ENCODE assay signal across 8 mouse cellular contexts in the genomic region with DNA sequence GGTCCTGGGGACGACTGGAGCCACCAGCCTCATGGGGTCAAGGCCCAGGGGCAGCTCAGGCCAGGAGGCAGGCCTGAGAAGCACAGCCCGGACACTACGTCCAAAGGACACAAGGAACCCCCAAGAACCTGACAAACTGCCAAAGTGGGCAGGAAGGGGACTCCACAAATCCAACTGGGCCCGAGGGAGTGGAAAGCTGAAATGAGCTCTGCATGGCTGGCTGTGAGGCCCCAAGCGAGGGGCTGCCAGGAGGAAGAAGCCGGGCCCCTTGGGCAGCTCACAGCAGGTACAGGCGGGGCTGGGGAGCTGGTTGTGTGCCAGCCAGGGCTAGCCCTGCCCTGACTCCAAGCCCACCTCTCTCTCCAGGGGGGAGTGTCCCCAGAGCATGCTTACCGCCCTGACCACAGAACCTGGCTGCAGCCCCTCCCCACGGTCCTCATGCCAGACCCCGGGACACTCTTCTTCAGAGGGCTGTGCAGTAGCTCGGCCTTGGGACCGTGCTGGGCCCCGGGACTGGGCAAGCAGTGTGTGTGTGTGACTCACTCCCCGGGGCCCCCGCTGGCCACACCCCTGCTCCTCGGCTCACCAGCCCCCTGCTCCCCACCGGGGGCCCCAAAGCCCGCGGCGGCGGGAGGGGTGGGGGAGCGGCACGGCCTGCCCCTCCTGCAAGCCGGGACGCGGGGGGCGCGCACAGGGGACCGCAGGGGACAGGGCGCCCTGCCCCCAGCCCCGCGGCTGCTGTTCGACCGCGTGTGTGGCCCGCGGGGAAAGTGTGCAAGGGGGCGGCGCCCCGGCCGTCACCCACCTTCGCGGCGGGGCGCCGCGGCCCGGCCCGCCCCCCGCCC. TPM values are rescaled to one million over a fixed set of nuclear protein-coding genes. Genes with fewer than 3 reads are reported as not detected.
A peak's percentile ranks its signal among the peaks of the same experiment; 100 is the strongest.
DNase-seq lines count a peak whose midpoint lies in the region; ATAC-seq and TF ChIP-seq lines count a peak whose summit lies in the region.

No protein-coding gene starts in this region.

- no peaks in the 10 kb centered on the region for H3K79me2 ChIP-seq in heart, adult 2 months (replicated peaks; ENCODE audit: control insufficient read depth, insufficient read depth, low read length)

- no peaks in the 10 kb centered on the region for H3K36me3 ChIP-seq in heart, adult 2 months (ENCODE audit: control insufficient read depth, insufficient read depth, low read length)
- no peaks in the 10 kb centered on the region for H3K36me3 ChIP-seq in lung, postnatal 0 days (ENCODE audit: insufficient read depth, low read length)

- peaks cover 2% of the 10 kb centered on the region; the same call in 1 of the 2 replicates for H3K4me1 ChIP-seq in heart, adult 2 months (ENCODE audit: control insufficient read depth, insufficient read depth, low read length)
- peaks cover 15% of the 10 kb centered on the region for H3K4me1 ChIP-seq in lung, postnatal 0 days (ENCODE audit: insufficient read depth, low read depth, low read length)

- intact Hi-C loops in heart, postnatal 25 days (cut with DNase I) = no loop called here
- intact Hi-C loops in heart, adult 2 months (cut with DNase I) = no loop called here

- peak; percentile 84 for ATAC-seq in lung, postnatal 0 days

- no peaks in the 10 kb centered on the region for H3K27me3 ChIP-seq in heart, adult 2 months (ENCODE audit: control insufficient read depth, insufficient read depth, low read length)
- H3K27me3 ChIP-seq in lung, postnatal 0 days (replicated peaks; ENCODE audit: insufficient read depth, low read length) = no peaks in the 10 kb centered on the region

- H3K9me3 ChIP-seq in lung, postnatal 0 days (ENCODE audit: low read length) = no peaks in the 10 kb centered on the region

- H3K27ac ChIP-seq in heart, adult 2 months = peak overlapping the region; percentile 15; the same call in 1 of the 2 replicates
- peak overlapping the region; percentile 77 for H3K27ac ChIP-seq in lung, postnatal 0 days (ENCODE audit: low read length)

- H3K4me3 ChIP-seq in heart, adult 2 months = peak overlapping the region; percentile 41
- H3K4me3 ChIP-seq in lung, postnatal 0 days (ENCODE audit: low read depth, low read length) = peak overlapping the region; percentile 60

- no peak for TF ChIP-seq CTCF in heart, adult 2 months (IDR thresholded peaks at IDR 0.05)
- no peak for TF ChIP-seq CTCF in lung, postnatal 0 days (IDR thresholded peaks at IDR 0.05)

- H3K9ac ChIP-seq in heart, adult 2 months (ENCODE audit: low read depth, low read length) = peak overlapping the region; percentile 64
- peak overlapping the region; percentile 34 for H3K9ac ChIP-seq in lung, postnatal 0 days (replicated peaks; ENCODE audit: low read depth)

- H3K4me2 ChIP-seq in lung, postnatal 0 days (replicated peaks; ENCODE audit: low read depth, low read length) = peak overlapping the region; percentile 99

- no peak for TF ChIP-seq EP300 in heart, adult 2 months (IDR thresholded peaks at IDR 0.05; ENCODE audit: insufficient read depth, low read depth, low read length)
- no peak for TF ChIP-seq EP300 in lung, postnatal 0 days (IDR thresholded peaks at IDR 0.05)

- WGBS in heart, adult 2 months = 10% methylated on average over 50 of the region's 50 CpGs
- 2% methylated on average over 22 of the region's 50 CpGs for WGBS in lung, postnatal 0 days

- TF ChIP-seq POLR2A in heart, adult 2 months (IDR thresholded peaks at IDR 0.05; ENCODE audit: insufficient read depth, low read depth, low read length) = no peak

- DNase-seq in heart, adult 18-20 months = peak; percentile 42 to 47
- DNase-seq in heart, postnatal 25 days (ENCODE audit: low spot score) = no peak
- peak; percentile 90 to 92 for DNase-seq in adrenal gland, postnatal 36 days
- peak in 1 of 2 experiments; percentile 56 for DNase-seq in heart, adult 2 months
- peak; percentile 60 for DNase-seq in kidney, adult 9 months
- peak; percentile 67 for DNase-seq in lung, postnatal 0 days (ENCODE audit: low spot score)
- peak; percentile 72 for DNase-seq in ovary, postnatal 36 days (ENCODE audit: low spot score)
- DNase-seq in T-cell, adult 2 months (ENCODE audit: low spot score) = no peak

RNA-seq across cellular contexts. Expression of a gene that starts 31.7 kb away (rescaled TPM):
- total RNA-seq in heart, adult 18-20 months (2021) = 1 to 10 TPM; 8.4 to 9.5 TPM
- total RNA-seq in heart, postnatal 25 days (2021) = 10 to 100 TPM in 1 of 2 experiments, 1 to 10 TPM in 1; 9.5 to 10.3 TPM
- total RNA-seq in adrenal gland, postnatal 36 days (2021) = 10 to 100 TPM; 43.5 to 58.3 TPM
- 1 to 10 TPM; 7.9 to 9.5 TPM for total RNA-seq in heart, adult 2 months (2021)
- 4.4 and 6.1 TPM in 2 replicates for polyA plus RNA-seq in heart, adult 2 months (2012; rRNA removed)
- polyA plus RNA-seq in lung, postnatal 0 days (2015; fragmentation: Nextera tagmentation; extraction: Ambion mirVana) = 3.7 and 4.5 TPM in 2 replicates

Comparison
In these comparisons a context has a peak if more than half of its experiments do, and no peak if none do; other contexts are left out.
1. DNase-seq: peak in heart, adult 18-20 months (2 of 2), adrenal gland, postnatal 36 days (2 of 2), kidney, adult 9 months (single experiment), lung, postnatal 0 days (single experiment) and ovary, postnatal 36 days (single experiment); none in heart, postnatal 25 days (single experiment) and T-cell, adult 2 months (single experiment).